Mouse (Mus musculus) midbrain, embryonic 14.5 days (tissue): ENCODE measurements around the gene Kmt2e. TPM values are rescaled to one million over a fixed set of nuclear protein-coding genes. Genes with fewer than 3 reads are reported as not detected.

Experiments
- ATAC-seq: fragments of 200-750 bp; cut with Nextera tagmentation; 2 replicates; pipeline ENCODE4 v1.8.0; 2017; ENCODE audit warnings: moderate number of reproducible peaks, moderate library complexity; ENCODE audit not compliant: low FRiP score, low TSS enrichment
- DNase-seq: peaks from one replicate; pipeline ENCODE4 v3.0.0-alpha.2; 2015
- H3K27ac ChIP-seq: fragments of 300-500 bp; sonication (generic); replicated peaks from 2 replicates; pipeline ENCODE4 v1.5.1; 2014; ENCODE audit warnings: mild to moderate bottlenecking, low read depth, low read length, moderate library complexity
- H3K27me3 ChIP-seq: fragments of 300-500 bp; sonication (generic); 2 replicates; pipeline ENCODE4 v1.6.1; 2014; ENCODE audit warnings: low read length, control low read depth, mixed read lengths; ENCODE audit not compliant: control insufficient read depth, insufficient read depth
- H3K36me3 ChIP-seq: fragments of 300-500 bp; sonication (generic); 2 replicates; pipeline ENCODE4 v1.6.1; 2014; ENCODE audit warnings: low read length, control low read depth; ENCODE audit not compliant: control insufficient read depth, insufficient read depth
- H3K4me1 ChIP-seq: fragments of 300-500 bp; sonication (generic); 2 replicates; pipeline ENCODE4 v1.6.1; 2014; ENCODE audit warnings: mild to moderate bottlenecking, antibody characterized with exemption, low read length, control low read depth; ENCODE audit not compliant: control insufficient read depth, insufficient read depth
- H3K4me2 ChIP-seq: fragments of 300-500 bp; sonication (generic); 2 replicates; pipeline ENCODE4 v1.6.1; 2014; ENCODE audit warnings: mild to moderate bottlenecking, low read length, moderate library complexity
- H3K4me3 ChIP-seq: fragments of 300-500 bp; sonication (generic); replicated peaks from 2 replicates; pipeline ENCODE4 v1.5.1; 2014; ENCODE audit warnings: low read depth, low read length
- H3K9ac ChIP-seq: fragments of 300-500 bp; sonication (generic); replicated peaks from 2 replicates; pipeline ENCODE4 v1.6.1; 2014; ENCODE audit warnings: mild to moderate bottlenecking, low read length, moderate library complexity
- H3K9me3 ChIP-seq: fragments of 300-500 bp; sonication (generic); 2 replicates; pipeline ENCODE4 v1.6.1; 2016; ENCODE audit warnings: low read length, control low read depth, mixed read lengths; ENCODE audit not compliant: control insufficient read depth
- WGBS: fragments of 180-500 bp; shearing (Covaris S2); extraction: QIAGEN DNeasy Blood & Tissue Kit; methylation state at CpG from one replicate; pipeline ENCODE4 v1.1.7; 2014; 5-methylcytosine and 5-hydroxymethylcytosine counted together
- polyA plus RNA-seq: library from polyadenylated mRNA; unstranded; fragments of >200 nt; fragmentation: Nextera tagmentation; extraction: Ambion mirVana; gene quantifications from 2 replicates; pipeline ENCODE4 v1.2.1, GENCODE M21; 2014

The Kmt2e gene
- polyA plus RNA-seq, 1 experiment from 2014 or later: 152 TPM

DNA sequence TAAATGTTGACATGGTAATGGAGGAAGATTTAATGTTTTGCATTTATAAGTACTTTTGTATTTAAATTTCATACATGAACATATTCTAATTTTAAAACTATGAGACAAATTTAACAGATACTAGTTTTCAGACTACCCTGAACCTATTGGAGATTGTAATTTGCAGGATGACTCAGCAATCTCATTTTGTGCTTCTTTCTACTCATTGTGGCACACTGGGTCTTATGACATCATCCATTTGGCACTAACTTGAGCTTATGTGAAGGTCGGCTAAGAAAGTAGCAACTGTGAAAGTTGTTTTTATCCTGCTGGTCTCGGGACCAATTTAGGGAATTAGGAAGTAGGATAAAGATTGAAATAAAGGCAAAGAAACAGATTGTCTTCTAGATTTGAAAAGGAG, 27.4 kb downstream of the Kmt2e start:
- DNase-seq: no peak

DNA sequence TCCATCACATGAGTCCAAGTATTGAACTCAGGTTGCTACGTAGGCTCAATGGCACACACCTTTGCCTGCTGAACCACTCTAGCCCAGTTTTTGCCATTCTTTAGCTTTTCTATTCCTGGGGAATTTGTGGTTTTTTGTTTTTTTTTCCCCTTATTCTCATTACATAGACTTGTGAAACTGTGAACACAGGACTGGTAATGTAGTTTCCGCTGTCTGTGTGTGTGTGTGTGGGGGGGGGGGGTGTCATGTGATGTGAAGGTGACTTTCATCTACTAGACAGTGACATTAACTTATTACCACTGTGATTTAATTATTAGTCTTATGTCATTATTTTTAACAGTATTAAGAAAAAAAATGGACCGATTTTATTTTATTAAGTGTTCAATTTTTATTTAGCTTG, 30.0 kb downstream of the Kmt2e start:
- Histone ChIP-seq H3K27me3 (no peaks in the 10 kb centered on the region), H3K4me1 (no peaks in the 10 kb centered on the region), H3K4me3 (no peak overlapping the region), H3K9ac (no peak overlapping the region), H3K27ac (no peak overlapping the region), H3K9me3 (no peaks in the 10 kb centered on the region), H3K4me2 (no peak overlapping the region), H3K36me3 (peaks cover 52% of the 10 kb centered on the region)
- WGBS: 97% methylated on average over 3 of the region's 3 CpGs
- DNase-seq (no peak), ATAC-seq (no peak)

More for the DNA sequence above, 27.4 kb downstream of the Kmt2e start:
- Histone ChIP-seq H3K4me2 (no peak overlapping the region), H3K4me3 (no peak overlapping the region), H3K27me3 (no peaks in the 10 kb centered on the region), H3K9me3 (no peaks in the 10 kb centered on the region), H3K4me1 (peaks cover 4% of the 10 kb centered on the region; the same call in 1 of the 2 replicates), H3K9ac (no peak overlapping the region), H3K36me3 (peaks cover 40% of the 10 kb centered on the region), H3K27ac (no peak overlapping the region)
- no peak for ATAC-seq
- 75% methylated on average over 2 of the region's 2 CpGs for WGBS

DNA sequence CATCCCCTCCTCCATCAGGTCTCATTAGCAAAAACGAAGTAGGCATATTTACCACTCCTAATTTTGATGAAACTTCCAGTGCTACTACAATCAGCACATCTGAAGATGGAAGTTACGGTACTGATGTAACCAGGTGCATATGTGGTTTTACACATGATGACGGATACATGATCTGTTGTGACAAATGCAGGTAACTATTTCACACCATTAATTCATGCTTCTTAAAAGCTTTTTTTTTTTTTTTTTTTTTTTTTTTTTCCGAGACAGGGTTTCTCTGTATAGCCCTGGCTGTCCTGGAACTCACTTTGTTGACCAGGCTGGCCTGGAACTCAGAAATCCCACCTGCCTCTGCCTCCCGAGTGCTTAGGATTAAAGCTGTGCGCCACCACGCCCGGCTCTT, 30.5 kb downstream of the Kmt2e start:
- no peak overlapping the region for H3K4me3 ChIP-seq
- H3K27me3 ChIP-seq: no peaks in the 10 kb centered on the region
- H3K9me3 ChIP-seq: no peaks in the 10 kb centered on the region
- no peak overlapping the region for H3K27ac ChIP-seq
- ATAC-seq: no peak
- H3K9ac ChIP-seq: no peak overlapping the region
- H3K4me2 ChIP-seq: no peak overlapping the region
- 91% methylated on average over 8 of the region's 8 CpGs for WGBS
- H3K4me1 ChIP-seq: no peaks in the 10 kb centered on the region
- no peak for DNase-seq
- H3K36me3 ChIP-seq: peaks cover 54% of the 10 kb centered on the region

DNA sequence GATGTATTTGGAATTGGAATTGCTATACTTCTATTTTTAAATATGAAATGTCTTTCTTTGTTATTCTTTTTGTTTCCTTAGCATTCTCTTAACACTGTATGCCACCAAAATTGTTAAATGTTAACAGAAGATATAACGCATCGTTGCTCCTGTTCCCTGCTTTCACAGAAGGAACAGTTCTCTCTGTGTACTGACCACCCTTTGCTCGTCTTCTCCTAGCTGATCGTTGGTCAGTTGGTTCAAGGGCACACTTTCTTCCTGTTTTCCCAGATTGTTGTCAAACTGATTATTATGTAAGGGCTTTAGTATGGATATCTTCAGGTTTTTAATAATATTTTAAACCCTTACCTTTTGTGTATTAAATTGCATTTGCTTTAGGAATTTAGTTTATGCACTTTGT, 32.3 kb downstream of the Kmt2e start:
- 96% methylated on average over 4 of the region's 4 CpGs for WGBS
- no peak for ATAC-seq
- Histone ChIP-seq H3K9me3 (no peaks in the 10 kb centered on the region), H3K4me2 (no peak overlapping the region), H3K27ac (no peak overlapping the region), H3K36me3 (peaks cover 69% of the 10 kb centered on the region), H3K27me3 (no peaks in the 10 kb centered on the region), H3K9ac (no peak overlapping the region), H3K4me3 (no peak overlapping the region), H3K4me1 (no peaks in the 10 kb centered on the region)
- no peak for DNase-seq

DNA sequence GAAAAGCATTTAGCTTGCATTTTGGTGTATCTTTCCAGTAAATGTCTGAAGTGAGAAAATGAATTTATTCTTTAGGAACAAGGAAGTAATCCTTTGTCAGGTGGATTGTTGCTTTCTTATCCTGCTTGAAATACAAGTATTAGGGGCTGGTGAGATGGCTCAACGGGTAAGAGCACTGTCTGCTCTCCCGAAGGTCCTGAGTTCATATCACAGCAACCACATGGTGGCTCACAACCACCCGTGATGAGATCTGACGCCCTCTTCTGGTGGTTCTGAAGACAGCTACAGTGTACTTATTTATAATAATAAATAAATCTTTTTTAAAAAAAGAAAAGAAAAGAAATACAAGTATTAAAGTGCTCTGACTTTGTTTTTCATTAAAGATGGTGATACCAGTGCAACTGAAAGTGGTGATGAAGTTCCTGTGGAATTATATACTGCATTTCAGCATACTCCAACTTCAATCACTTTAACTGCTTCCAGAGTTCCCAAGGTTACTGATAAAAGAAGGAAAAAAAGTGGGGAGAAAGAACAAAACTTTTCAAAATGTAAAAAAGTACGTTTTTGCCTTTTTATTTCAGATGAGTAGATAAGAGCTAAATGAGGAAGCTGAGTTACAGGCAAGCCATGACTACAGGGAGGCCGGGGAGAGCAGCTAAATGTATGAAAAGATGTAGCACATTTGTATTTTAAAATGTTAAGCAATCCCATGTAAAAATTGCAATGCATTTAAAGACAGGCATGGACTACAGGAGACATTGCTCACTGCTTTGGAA, 39.0 kb downstream of the Kmt2e start:
- Histone ChIP-seq H3K27ac (no peak overlapping the region), H3K9ac (no peak overlapping the region), H3K4me2 (no peak overlapping the region), H3K36me3 (peaks cover 68% of the 10 kb centered on the region), H3K27me3 (no peaks in the 10 kb centered on the region), H3K4me3 (no peak overlapping the region), H3K4me1 (no peaks in the 10 kb centered on the region), H3K9me3 (no peaks in the 10 kb centered on the region)
- WGBS: 79% methylated on average over 6 of the region's 6 CpGs
- no peak for DNase-seq
- no peak for ATAC-seq

GRCm38 (mm10) chr5:23483811-23484210, 49.6 kb downstream of the Kmt2e start:
- H3K36me3 ChIP-seq: peaks cover 91% of the 10 kb centered on the region
- ATAC-seq (no peak), DNase-seq (no peak)
- no peak overlapping the region for H3K4me3 ChIP-seq
- H3K27me3 ChIP-seq: no peaks in the 10 kb centered on the region
- H3K9ac ChIP-seq: no peak overlapping the region
- no peak overlapping the region for H3K27ac ChIP-seq
- no peaks in the 10 kb centered on the region for H3K9me3 ChIP-seq
- 85% methylated on average over 7 of the region's 7 CpGs for WGBS
- H3K4me1 ChIP-seq: no peaks in the 10 kb centered on the region
- H3K4me2 ChIP-seq: no peak overlapping the region

DNA sequence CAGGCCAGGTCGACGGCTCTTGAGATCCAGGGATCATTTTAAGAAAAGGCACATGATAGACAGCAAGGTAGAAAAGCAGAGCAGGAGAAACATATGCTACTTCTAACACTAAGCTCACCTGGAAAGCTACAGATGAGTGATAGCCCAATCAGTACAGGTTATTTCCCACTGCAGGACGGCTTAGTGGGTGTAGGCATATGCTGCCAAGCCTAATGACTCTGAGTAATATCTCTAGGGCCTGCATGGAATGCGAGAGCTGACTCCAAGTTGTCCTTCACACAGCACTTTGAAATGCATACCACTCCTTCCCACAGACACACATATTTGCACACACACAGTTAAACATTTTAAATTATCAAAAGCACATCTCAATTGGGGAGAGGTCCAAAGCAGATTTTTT, 55.0 kb downstream of the Kmt2e start:
- 87% methylated on average over 4 of the region's 4 CpGs for WGBS
- no peak overlapping the region for H3K4me3 ChIP-seq
- no peaks in the 10 kb centered on the region for H3K4me1 ChIP-seq
- DNase-seq (no peak), ATAC-seq (no peak)
- peaks cover 92% of the 10 kb centered on the region for H3K36me3 ChIP-seq
- no peaks in the 10 kb centered on the region for H3K27me3 ChIP-seq
- no peak overlapping the region for H3K9ac ChIP-seq
- no peaks in the 10 kb centered on the region for H3K9me3 ChIP-seq
- H3K4me2 ChIP-seq: no peak overlapping the region
- H3K27ac ChIP-seq: no peak overlapping the region

- no peaks in the 10 kb centered on the region for H3K27me3 ChIP-seq
- H3K27ac ChIP-seq: no peak overlapping the region
- peak; percentile 70 for DNase-seq
- H3K4me1 ChIP-seq: no peaks in the 10 kb centered on the region
- H3K4me3 ChIP-seq: no peak overlapping the region
- no peaks in the 10 kb centered on the region for H3K9me3 ChIP-seq
- H3K9ac ChIP-seq: no peak overlapping the region
- 45% methylated on average over 2 of the region's 2 CpGs for WGBS
- H3K36me3 ChIP-seq: peaks cover 89% of the 10 kb centered on the region
- no peak overlapping the region for H3K4me2 ChIP-seq
- ATAC-seq: 0 out of 2 replicates have a peak, but pooled peaks have one; percentile 55
Observed at GRCm38 (mm10) chr5:23490797-23491196, 56.6 kb downstream of the Kmt2e start.

GRCm38 (mm10) chr5:23496396-23496795, 62.2 kb downstream of the Kmt2e start:
- H3K4me2 ChIP-seq: no peak overlapping the region
- H3K9me3 ChIP-seq: no peaks in the 10 kb centered on the region
- no peak overlapping the region for H3K27ac ChIP-seq
- 95% methylated on average over 3 of the region's 3 CpGs for WGBS
- H3K36me3 ChIP-seq: peaks cover 87% of the 10 kb centered on the region
- ATAC-seq (no peak), DNase-seq (no peak)
- H3K9ac ChIP-seq: no peak overlapping the region
- no peaks in the 10 kb centered on the region for H3K4me1 ChIP-seq
- H3K4me3 ChIP-seq: no peak overlapping the region
- no peaks in the 10 kb centered on the region for H3K27me3 ChIP-seq
